14 mouse cellular contexts compared by ENCODE assay signal in the genomic region with DNA sequence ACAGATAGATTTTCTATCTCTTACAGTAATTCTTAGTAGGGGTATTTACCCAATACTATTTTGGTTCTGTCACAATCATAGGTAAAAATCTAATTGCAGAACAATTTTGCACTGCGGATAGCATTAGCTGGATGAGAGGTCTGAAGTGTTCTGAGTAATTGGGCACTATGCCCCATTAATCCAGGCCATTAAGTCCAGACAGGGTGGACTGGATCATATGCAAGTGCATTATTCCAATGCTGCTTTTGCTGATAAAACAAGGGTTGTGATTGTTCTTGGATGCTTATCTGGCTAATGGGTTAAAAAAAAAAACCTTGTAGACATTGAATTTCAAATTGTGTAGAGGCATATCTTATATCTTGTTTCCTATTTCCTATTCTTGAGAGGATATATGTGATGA.
"Had no signal": no experiment of that assay in that cellular context is flagged by ENCODE, and none has a peak within 500 bp of the region (broad histone marks: within the 10 kb centered on the region; RNA-seq: fewer than 3 reads in every experiment).

No protein-coding gene starts in this region.

- H3K27me3 ChIP-seq: lung, embryonic 15.5 days; megakaryocyte, embryonic 14.5 days; neural tube, embryonic 12.5 days; stomach, embryonic 15.5 days had no signal

- DNase-seq: liver, postnatal 0 days; lung, adult 2 months; lung, postnatal 14 days; lung, postnatal 36 days; midbrain, embryonic 14.5 days; right cerebral cortex, postnatal 14 days; thymus, postnatal 14 days; thymus, postnatal 36 days had no signal

- H3K4me3 ChIP-seq: lung, embryonic 15.5 days; megakaryocyte, embryonic 14.5 days; neural tube, embryonic 12.5 days; stomach, embryonic 15.5 days had no signal

- H3K4me1 ChIP-seq: lung, embryonic 15.5 days; megakaryocyte, embryonic 14.5 days; neural tube, embryonic 12.5 days; stomach, embryonic 15.5 days had no signal

- H3K36me3 ChIP-seq: lung, embryonic 15.5 days; neural tube, embryonic 12.5 days; stomach, embryonic 15.5 days had no signal

- H3K27ac ChIP-seq: lung, embryonic 15.5 days; macrophage; neural tube, embryonic 12.5 days; stomach, embryonic 15.5 days; stomach, postnatal 0 days had no signal
